Mouse (Mus musculus) thymus, postnatal 14 days (tissue): ENCODE results near the gene C1s2.
A peak's percentile ranks its signal among the peaks of the same experiment; 100 is the strongest.
"Not testable (repeated sequence)": the region's sequence is repeated elsewhere in the genome, so short reads cannot be mapped to it uniquely, and the experiment has no call there.

Experiments
- DNase-seq: peaks from one replicate; pipeline ENCODE4 v3.0.0; 2021

The C1s2 gene

GRCm38 (mm10) chr6:124635985-124636384 is at the start of gene C1s2:
Gene C1s2 (minus strand): TSS chr6:124636085.
- DNase-seq: not testable (repeated sequence)

GRCm38 (mm10) chr6:124683591-124684417 is 47.9 kb upstream of the C1s2 start:
- DNase-seq: no peak

GRCm38 (mm10) chr6:124682291-124682690 is 46.4 kb upstream of the C1s2 start:
- not testable (repeated sequence) for DNase-seq

GRCm38 (mm10) chr6:124679486-124679885 is 43.6 kb upstream of the C1s2 start:
- no peak for DNase-seq

GRCm38 (mm10) chr6:124678769-124679168 is 42.9 kb upstream of the C1s2 start:
- DNase-seq: no peak

GRCm38 (mm10) chr6:124676171-124676570 is 40.3 kb upstream of the C1s2 start:
- DNase-seq: no peak

GRCm38 (mm10) chr6:124674591-124674990 is 38.7 kb upstream of the C1s2 start:
- DNase-seq: no peak

- DNase-seq: no peak
These were observed 37.7 kb upstream of the C1s2 start for GRCm38 (mm10) chr6:124673619-124674018.

- DNase-seq: no peak
These were observed 36.2 kb upstream of the C1s2 start for GRCm38 (mm10) chr6:124672100-124672499.

GRCm38 (mm10) chr6:124670281-124670900 is 34.5 kb upstream of the C1s2 start:
- DNase-seq: no peak

GRCm38 (mm10) chr6:124669234-124669859 is 33.5 kb upstream of the C1s2 start:
- DNase-seq: no peak

GRCm38 (mm10) chr6:124665011-124665410 is 29.1 kb upstream of the C1s2 start:
- peak; percentile 31 for DNase-seq

GRCm38 (mm10) chr6:124664256-124664655 is 28.4 kb upstream of the C1s2 start:
- DNase-seq: no peak

- no peak for DNase-seq
These were observed 27.5 kb upstream of the C1s2 start for GRCm38 (mm10) chr6:124663424-124663795.

GRCm38 (mm10) chr6:124662477-124663423 is 26.9 kb upstream of the C1s2 start, which contains the start of gene Lpcat3:
Gene Lpcat3 (plus strand): TSS chr6:124663027.
- DNase-seq: peak; percentile 100

GRCm38 (mm10) chr6:124661995-124662394 is 26.1 kb upstream of the C1s2 start:
- DNase-seq: no peak

- no peak for DNase-seq
These were observed 25.4 kb upstream of the C1s2 start for GRCm38 (mm10) chr6:124661156-124661806.

- DNase-seq: no peak
These were observed 22.2 kb upstream of the C1s2 start for GRCm38 (mm10) chr6:124658067-124658466.

GRCm38 (mm10) chr6:124655893-124656292 is 20.0 kb upstream of the C1s2 start:
- DNase-seq: no peak

GRCm38 (mm10) chr6:124646394-124646793 is 10.5 kb upstream of the C1s2 start:
- DNase-seq: no peak

- peak; percentile 81 for DNase-seq
These were observed 5.1 kb upstream of the C1s2 start for GRCm38 (mm10) chr6:124640997-124641396.

- DNase-seq: no peak
These were observed 4.2 kb upstream of the C1s2 start for GRCm38 (mm10) chr6:124640041-124640440.
